Mouse (Mus musculus) CH12.LX (cell line): ENCODE results near the gene Bri3. TPM values are rescaled to one million over a fixed set of nuclear protein-coding genes. Genes with fewer than 3 reads are reported as not detected.

Experiments
- DNase-seq: peaks from one replicate; pipeline ENCODE4 v3.0.0-alpha.2; 2013; ENCODE audit errors: extremely low read depth
- H3K27ac ChIP-seq: 2 replicates; pipeline ENCODE4 v1.5.1; 2012; ENCODE audit warnings: low read depth, mild to moderate bottlenecking, control low read depth, moderate library complexity; ENCODE audit not compliant: insufficient read depth
- H3K27me3 ChIP-seq: replicated peaks from 2 replicates; pipeline ENCODE3; 2012; ENCODE audit warnings: inconsistent platforms
- H3K36me3 ChIP-seq, 2 experiments: replicated peaks in 1 of 2; 2 replicates each; pipeline versions ENCODE3 to v1.6.1; 2012; ENCODE audit warnings: inconsistent platforms in 1 of 2, low read length in 1 of 2, mild to moderate bottlenecking in 1 of 2, mixed read lengths in 1 of 2, moderate library complexity in 1 of 2; ENCODE audit not compliant: control insufficient read depth in 1 of 2, insufficient read depth in 1 of 2
- H3K4me1 ChIP-seq, 2 experiments: 2 replicates each; pipeline ENCODE4 v1.6.1; 2012; ENCODE audit warnings: inconsistent platforms in 1 of 2, moderate library complexity in 1 of 2; ENCODE audit not compliant: insufficient read depth in 2 of 2, control insufficient read depth in 1 of 2
- H3K4me2 ChIP-seq: 2 replicates; pipeline ENCODE4 v1.6.1; 2012; ENCODE audit warnings: low read depth, mild to moderate bottlenecking, control low read depth; ENCODE audit not compliant: poor library complexity, insufficient read depth, severe bottlenecking
- H3K4me3 ChIP-seq, 3 experiments: fragments of 150-350 bp in 1 of 3; sonication (generic) in 1 of 3; replicated peaks in 1 of 3; 2 replicates each; pipeline versions ENCODE3 to v1.5.1; 2011 to 2012; ENCODE audit warnings: low read depth in 2 of 3, low read length in 2 of 3, mild to moderate bottlenecking in 2 of 3, moderate library complexity in 2 of 3, control low read depth in 1 of 3, improper control_type of control experiment in 1 of 3, inconsistent platforms in 1 of 3, mixed read lengths in 1 of 3; ENCODE audit not compliant: poor library complexity in 1 of 3
- H3K79me2 ChIP-seq: replicated peaks from 2 replicates; pipeline ENCODE4 v1.6.1; 2012; ENCODE audit warnings: mild to moderate bottlenecking, moderate library complexity; ENCODE audit not compliant: control insufficient read depth, poor library complexity, insufficient read depth, severe bottlenecking; ENCODE audit errors: extremely low read depth
- H3K9ac ChIP-seq: 2 replicates; pipeline ENCODE4 v1.6.1; 2012; ENCODE audit warnings: low read depth, mild to moderate bottlenecking, control low read depth, moderate library complexity; ENCODE audit not compliant: insufficient read depth
- H3K9me3 ChIP-seq: replicated peaks from 2 replicates; pipeline ENCODE3; 2012; ENCODE audit warnings: low read length, inconsistent platforms, mixed read lengths
- BHLHE40 ChIP-seq: IDR thresholded peaks from 2 replicates; pipeline ENCODE4 v1.6.1; 2011; ENCODE audit warnings: mild to moderate bottlenecking, low read depth, low read length, improper control_type of control experiment
- E2F4 ChIP-seq: IDR thresholded peaks from 2 replicates; pipeline ENCODE4 v1.6.1; 2011; ENCODE audit warnings: low read depth, low read length, improper control_type of control experiment; ENCODE audit not compliant: insufficient replicate concordance
- GABPA ChIP-seq: IDR thresholded peaks from 2 replicates; pipeline ENCODE4 v1.6.1; 2012; ENCODE audit warnings: low read depth, low read length, improper control_type of control experiment, inconsistent platforms; ENCODE audit not compliant: insufficient replicate concordance
- HCFC1 ChIP-seq: IDR thresholded peaks from 2 replicates; pipeline ENCODE4 v1.6.1; 2012; ENCODE audit warnings: low read depth, mild to moderate bottlenecking, inconsistent platforms, low read length, improper control_type of control experiment
- JUN ChIP-seq: IDR thresholded peaks from 2 replicates; pipeline ENCODE4 v1.6.1; 2011; ENCODE audit warnings: low read depth, mild to moderate bottlenecking, low read length, improper control_type of control experiment, moderate library complexity; ENCODE audit not compliant: insufficient read depth
- JUND ChIP-seq: conservative IDR thresholded peaks from 2 replicates; pipeline ENCODE4 v1.6.1; 2011; ENCODE audit warnings: low read depth, low read length, improper control_type of control experiment
- MAFK ChIP-seq: IDR thresholded peaks from 2 replicates; pipeline ENCODE4 v1.6.1; 2011; ENCODE audit warnings: low read length, improper control_type of control experiment; ENCODE audit not compliant: insufficient replicate concordance
- MAX ChIP-seq: IDR thresholded peaks from 2 replicates; pipeline ENCODE4 v1.6.1; 2011; ENCODE audit warnings: low read length, improper control_type of control experiment
- MAZ ChIP-seq: IDR thresholded peaks from 2 replicates; pipeline ENCODE4 v1.6.1; 2012; ENCODE audit warnings: low read depth, mild to moderate bottlenecking, inconsistent platforms, low read length, improper control_type of control experiment, moderate library complexity
- MXI1 ChIP-seq: IDR thresholded peaks from 2 replicates; pipeline ENCODE4 v1.6.1; 2011; ENCODE audit warnings: mild to moderate bottlenecking, low read depth, low read length, improper control_type of control experiment
- MYC ChIP-seq: IDR thresholded peaks from 2 replicates; pipeline ENCODE4 v1.6.1; 2011; ENCODE audit warnings: low read depth, mild to moderate bottlenecking, improper control_type of control experiment, low read length
- NELFE ChIP-seq: IDR thresholded peaks from 2 replicates; pipeline ENCODE4 v1.6.1; 2011; ENCODE audit warnings: low read depth, low read length, improper control_type of control experiment
- NRF1 ChIP-seq: IDR thresholded peaks from 2 replicates; pipeline ENCODE4 v1.6.1; 2014; ENCODE audit warnings: low read depth, mild to moderate bottlenecking, inconsistent platforms, low read length, improper control_type of control experiment, moderate library complexity
- PAX5 ChIP-seq: IDR thresholded peaks from 2 replicates; pipeline ENCODE4 v1.6.1; 2012; ENCODE audit warnings: low read length, inconsistent platforms, mixed read lengths
- POLR2A ChIP-seq: IDR thresholded peaks from 2 replicates; pipeline ENCODE4 v1.6.1; 2011; ENCODE audit warnings: low read depth, mild to moderate bottlenecking, improper control_type of control experiment, low read length
- POLR2AphosphoS2 ChIP-seq: IDR thresholded peaks from 2 replicates; pipeline ENCODE4 v1.6.1; 2011; ENCODE audit warnings: low read depth, low read length, improper control_type of control experiment
- RAD21 ChIP-seq: IDR thresholded peaks from 2 replicates; pipeline ENCODE4 v1.6.1; 2011; ENCODE audit warnings: low read depth, mild to moderate bottlenecking, low read length, improper control_type of control experiment, moderate library complexity
- RCOR1 ChIP-seq: conservative IDR thresholded peaks from 2 replicates; pipeline ENCODE4 v1.6.1; 2012; ENCODE audit warnings: low read depth, mild to moderate bottlenecking, inconsistent platforms, low read length, improper control_type of control experiment
- SIN3A ChIP-seq: IDR thresholded peaks from 2 replicates; pipeline ENCODE4 v1.6.1; 2012; ENCODE audit warnings: low read length, improper control_type of control experiment, inconsistent platforms
- SMC3 ChIP-seq: IDR thresholded peaks from 2 replicates; pipeline ENCODE4 v1.6.1; 2011; ENCODE audit warnings: low read depth, low read length, improper control_type of control experiment
- TBP ChIP-seq: conservative IDR thresholded peaks from 2 replicates; pipeline ENCODE4 v1.6.1; 2011; ENCODE audit warnings: low read depth, low read length, improper control_type of control experiment
- TCF12 ChIP-seq: IDR thresholded peaks from 2 replicates; pipeline ENCODE4 v1.6.1; 2014; ENCODE audit warnings: low read depth, mild to moderate bottlenecking, inconsistent platforms, low read length, improper control_type of control experiment
- UBTF ChIP-seq: IDR thresholded peaks from 2 replicates; pipeline ENCODE4 v1.6.1; 2012; ENCODE audit warnings: low read depth, mild to moderate bottlenecking, inconsistent platforms, low read length, improper control_type of control experiment, moderate library complexity
- USF1 ChIP-seq: IDR thresholded peaks from 2 replicates; pipeline ENCODE4 v1.6.1; 2014; ENCODE audit warnings: low read depth, mild to moderate bottlenecking, inconsistent platforms, low read length, improper control_type of control experiment
- USF2 ChIP-seq: conservative IDR thresholded peaks from 2 replicates; pipeline ENCODE4 v1.6.1; 2011; ENCODE audit warnings: low read depth, low read length, improper control_type of control experiment
- ZKSCAN1 ChIP-seq: IDR thresholded peaks from 2 replicates; pipeline ENCODE4 v1.6.1; 2012; ENCODE audit warnings: low read depth, inconsistent platforms, low read length, improper control_type of control experiment, borderline replicate concordance
- ZMIZ1 ChIP-seq: IDR thresholded peaks from 2 replicates; pipeline ENCODE4 v1.6.1; 2012; ENCODE audit warnings: low read depth, mild to moderate bottlenecking, inconsistent platforms, low read length, improper control_type of control experiment
- ZNF384 ChIP-seq: IDR thresholded peaks from 2 replicates; pipeline ENCODE4 v1.6.1; 2012; ENCODE audit warnings: low read depth, low read length, improper control_type of control experiment, inconsistent platforms
- dilution Hi-C: fragments of 300-500 bp; cut with MboI; formaldehyde crosslinking; loops from 2 replicates; pipeline ENCODE4 v1.14.3; 2020; ENCODE audit warnings: low sequenced_read_pairs; ENCODE audit not compliant: extremely low pct_unique_long_range_greater_than_20kb, extremely low pct_ligation_motif_present
- in situ Hi-C: fragments of 300-500 bp; cut with MboI; formaldehyde crosslinking; loops from 3 replicates; pipeline ENCODE4 v1.14.3; 2019; ENCODE audit warnings: low sequenced_read_pairs, low pct_ligation_motif_present, low pct_unique_long_range_greater_than_20kb, mixed read lengths
- polyA plus RNA-seq: library from polyadenylated mRNA; unstranded; fragments of >175 nt; gene quantifications from 2 replicates; pipeline ENCODE4 v1.2.1, GENCODE M21; 2012; ENCODE audit warnings: low read depth; ENCODE audit not compliant: insufficient read length
- total RNA-seq, 2 experiments: library from RNA; depleted of rRNA; stranded (reverse); fragments of 300-350 nt in 1 of 2; fragments of >200 nt in 1 of 2; gene quantifications; 2 replicates each; pipeline ENCODE4 v1.2.3; 2012 to 2014

The Bri3 gene
- total and polyA plus RNA-seq, 3 experiments: 9.3 to 41.7 (median 20.3) TPM

GRCm38 (mm10) chr5:144357881-144358591, 113.8 kb downstream of the Bri3 start, which contains the start of gene Baiap2l1:
Gene Baiap2l1, minus strand, starts transcription at chr5:144358112.
- DNase-seq: peak; percentile 63
- peaks cover 16% of the 10 kb centered on the region for H3K27me3 ChIP-seq
- TF ChIP-seq USF2 (no peak), SMC3 (no peak), RAD21 (no peak), MYC (no peak), HCFC1 (no peak), TCF12 (no peak), RCOR1 (no peak), E2F4 (no peak), POLR2AphosphoS2 (no peak), JUN (no peak), JUND (no peak), NELFE (no peak), USF1 (no peak), GABPA (no peak)
- TF ChIP-seq, all 38 proteins: peak for 0
- H3K79me2 ChIP-seq: no peaks in the 10 kb centered on the region
- H3K36me3 ChIP-seq: no peaks in the 10 kb centered on the region
- peaks cover 12% of the 10 kb centered on the region for H3K9me3 ChIP-seq
- in situ Hi-C loops: no loop called here
- H3K27ac ChIP-seq: no peak within 1 kb of the TSS
- peaks cover 0 to 3% of the 10 kb centered on the region in 2 experiments; a peak in 1 of 4 replicates for H3K4me1 ChIP-seq
- no peak within 1 kb of the TSS for H3K4me2 ChIP-seq
- no peak within 1 kb of the TSS for H3K9ac ChIP-seq
- dilution Hi-C loops: no loop called here
- H3K4me3 ChIP-seq: peak within 1 kb of the TSS in 1 of 3 experiments; percentile 31

DNA sequence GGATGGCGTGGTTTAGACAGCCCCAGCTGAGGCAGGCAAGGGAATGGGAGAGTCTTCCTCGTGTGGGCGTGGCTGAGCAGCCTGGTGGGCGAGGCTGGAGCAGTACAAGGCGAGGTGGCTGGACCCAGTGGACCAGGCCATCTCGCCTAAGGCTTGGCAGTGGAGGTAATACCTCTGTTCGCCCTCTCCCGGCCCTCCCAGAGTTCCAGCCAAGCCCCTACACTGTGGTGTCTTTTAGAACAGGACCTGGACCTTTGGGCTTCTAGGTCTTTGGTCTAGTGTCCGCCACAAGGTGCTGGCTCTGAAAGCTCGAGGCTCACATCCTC, 114.3 kb downstream of the Bri3 start:
- dilution Hi-C loops: no loop called here
- no peak overlapping the region for H3K9ac ChIP-seq
- DNase-seq: no peak
- H3K4me1 ChIP-seq: peaks cover 0 to 3% of the 10 kb centered on the region in 2 experiments; a peak in 1 of 4 replicates
- peaks cover 16% of the 10 kb centered on the region for H3K27me3 ChIP-seq
- no peak overlapping the region for H3K4me2 ChIP-seq
- in situ Hi-C loops: no loop called here
- no peak overlapping the region for H3K27ac ChIP-seq
- H3K36me3 ChIP-seq: no peaks in the 10 kb centered on the region
- TF ChIP-seq UBTF (no peak), ZKSCAN1 (no peak), ZMIZ1 (no peak), ZNF384 (no peak), E2F4 (no peak), RCOR1 (no peak), TCF12 (no peak), USF1 (no peak), SIN3A (no peak), MAFK (no peak), NRF1 (no peak), POLR2A (no peak), MAZ (no peak), MAX (no peak), JUN (no peak), BHLHE40 (no peak), TBP (no peak), MXI1 (no peak), PAX5 (no peak)
- peak overlapping the region in 1 of 3 experiments; percentile 31 for H3K4me3 ChIP-seq
- H3K79me2 ChIP-seq: no peaks in the 10 kb centered on the region
- peaks cover 12% of the 10 kb centered on the region for H3K9me3 ChIP-seq
